Mouse (Mus musculus) layer of hippocampus, postnatal 25 days (tissue): ENCODE measurements around the gene Slc2a8. TPM values are rescaled to one million over a fixed set of nuclear protein-coding genes. Genes with fewer than 3 reads are reported as not detected.
A peak's percentile ranks its signal among the peaks of the same experiment; 100 is the strongest.
"Not testable (repeated sequence)": the region's sequence is repeated elsewhere in the genome, so short reads cannot be mapped to it uniquely, and the experiment has no call there.

Experiments
- DNase-seq, 2 experiments: peaks; one replicate each; pipeline ENCODE4 v3.0.0; 2022; ENCODE audit warnings: mixed read lengths in 2 of 2, low spot score in 1 of 2; ENCODE audit errors: extremely low spot score in 1 of 2
- total RNA-seq, 2 experiments: library from RNA; stranded (reverse); gene quantifications; 2 replicates each; pipeline ENCODE4 v1.2.3; 2021

Slc2a8 gene
- 10 to 100 TPM; 20.5 to 21.4 TPM for total RNA-seq

DNA sequence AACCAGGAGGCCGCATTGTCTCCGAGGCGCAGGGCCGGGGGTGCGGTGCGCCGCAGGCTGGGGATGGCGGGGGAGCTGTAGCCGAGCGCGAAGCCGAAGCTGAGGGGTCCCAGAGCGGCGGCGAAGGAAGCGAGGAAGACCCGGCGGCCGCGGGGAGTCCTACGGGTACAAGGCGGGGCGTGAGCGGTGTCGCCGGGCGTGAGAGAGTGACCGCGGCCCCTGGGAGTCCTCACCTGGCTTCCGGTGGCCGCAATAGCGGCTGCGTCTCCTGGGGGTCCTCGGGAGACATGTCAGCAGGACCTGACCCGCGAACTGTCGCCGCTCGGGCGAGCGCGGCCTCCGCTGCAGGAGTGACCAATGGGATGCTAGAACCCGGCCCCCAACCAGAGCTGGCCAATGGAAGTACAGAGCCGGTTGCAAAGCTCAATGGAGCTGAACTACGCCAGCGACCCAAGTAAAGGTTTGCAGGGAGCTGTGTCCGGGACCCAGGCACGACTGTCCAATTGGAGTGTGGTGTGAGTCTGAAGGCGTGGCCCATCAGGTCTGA lies at the start of gene Slc2a8:
TSS of gene Slc2a8 (minus strand) at position 359 of the 547 bp plus-strand sequence.
- peak; percentile 71 to 72 for DNase-seq

DNA sequence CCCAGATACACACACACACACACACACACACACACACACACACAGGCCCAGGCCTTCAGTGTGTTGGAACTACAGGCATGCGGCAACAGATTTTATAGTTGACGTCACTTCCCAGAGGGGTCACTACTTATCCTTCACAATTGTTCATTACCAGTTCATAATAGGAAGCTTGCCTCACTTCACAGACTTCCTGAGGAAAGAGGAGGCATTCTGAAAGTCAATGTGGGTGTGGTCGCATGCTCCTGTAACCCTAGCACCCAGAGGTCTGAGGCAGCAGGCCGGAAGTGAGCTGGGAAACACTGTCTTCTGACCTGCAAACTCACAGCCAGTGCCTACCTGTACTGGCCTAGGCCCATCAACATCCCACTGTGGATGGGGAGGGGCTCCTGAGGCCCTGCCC lies 43.2 kb upstream of the Slc2a8 start:
- no peak for DNase-seq

DNA sequence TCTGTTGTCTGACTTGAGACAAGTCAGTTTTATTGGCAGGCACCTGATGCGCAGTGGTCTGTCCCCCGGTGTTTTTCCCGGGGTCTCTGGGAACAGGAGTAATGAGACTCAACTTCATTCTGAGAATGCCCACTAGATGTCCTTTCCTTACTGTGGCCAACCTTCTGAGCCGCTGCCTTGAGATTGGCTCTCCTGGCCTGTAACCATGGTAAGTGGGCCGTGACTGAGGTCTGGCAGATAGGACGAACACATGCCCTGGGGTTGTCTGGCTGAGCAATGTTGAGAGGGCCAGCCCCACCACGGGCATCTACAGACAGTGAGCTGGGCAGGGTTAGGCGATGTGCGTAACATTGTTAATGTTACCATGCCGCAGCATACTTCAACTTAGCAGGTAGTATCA lies 42.7 kb upstream of the Slc2a8 start:
- DNase-seq: no peak

DNA sequence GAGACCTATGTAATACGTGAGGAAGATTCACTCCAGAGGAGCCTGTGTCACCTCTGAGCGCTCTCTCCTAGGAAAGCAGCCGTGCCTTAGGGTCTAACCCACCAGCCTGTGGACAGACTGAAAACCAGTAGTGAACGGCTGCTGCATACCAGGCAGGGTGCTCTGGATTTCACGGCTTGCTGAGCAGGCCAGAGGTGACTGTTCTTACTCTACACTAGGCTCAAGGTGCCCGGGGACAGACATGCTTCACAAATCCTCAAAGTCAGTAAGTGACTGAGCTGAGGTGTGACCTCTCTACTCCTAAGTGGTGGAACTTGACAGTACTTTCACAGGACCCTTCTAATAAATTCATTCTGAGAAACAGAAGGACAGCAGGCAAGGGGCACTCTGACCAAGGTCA lies 41.0 kb upstream of the Slc2a8 start:
- no peak for DNase-seq

DNA sequence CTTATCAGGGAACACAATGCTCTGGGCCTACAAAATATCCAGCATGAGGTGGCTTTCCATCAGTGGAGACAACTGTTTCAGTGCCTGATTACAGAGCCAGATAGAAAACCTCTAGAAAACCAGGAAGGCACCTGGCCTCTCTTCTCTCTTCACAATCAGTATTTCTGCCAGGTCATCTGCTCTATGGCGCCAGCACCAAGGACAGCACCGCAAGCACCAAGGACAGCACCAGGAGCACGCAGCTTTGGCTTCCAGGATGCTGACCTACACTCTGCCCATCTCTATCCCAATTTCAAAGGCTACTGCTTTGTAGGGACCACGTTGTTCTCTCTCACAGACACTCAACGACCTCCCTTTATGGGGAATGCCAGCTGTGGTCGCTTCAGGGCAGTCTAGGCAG lies 36.1 kb upstream of the Slc2a8 start:
- peak in 1 of 2 experiments; percentile 42 for DNase-seq

DNA sequence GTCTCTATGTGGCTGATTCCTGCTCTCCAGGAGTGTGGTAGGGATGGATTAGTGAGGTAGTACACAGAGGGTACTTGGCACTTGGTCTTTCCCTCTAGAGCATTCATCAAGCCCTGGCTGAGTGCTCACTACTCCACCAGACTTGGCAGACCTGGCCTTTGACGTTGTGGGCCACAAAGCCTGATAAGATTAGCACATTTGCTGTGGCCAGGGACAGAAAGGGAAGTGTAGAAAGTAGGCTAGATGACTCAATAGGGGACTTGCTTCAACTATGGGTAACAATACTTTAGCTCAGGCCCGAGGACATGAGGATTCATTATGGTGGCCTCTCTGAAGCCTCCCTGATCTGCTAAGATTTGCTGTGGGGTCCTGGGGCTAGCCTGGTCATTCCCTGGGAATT lies 35.3 kb upstream of the Slc2a8 start:
- DNase-seq: no peak

DNA sequence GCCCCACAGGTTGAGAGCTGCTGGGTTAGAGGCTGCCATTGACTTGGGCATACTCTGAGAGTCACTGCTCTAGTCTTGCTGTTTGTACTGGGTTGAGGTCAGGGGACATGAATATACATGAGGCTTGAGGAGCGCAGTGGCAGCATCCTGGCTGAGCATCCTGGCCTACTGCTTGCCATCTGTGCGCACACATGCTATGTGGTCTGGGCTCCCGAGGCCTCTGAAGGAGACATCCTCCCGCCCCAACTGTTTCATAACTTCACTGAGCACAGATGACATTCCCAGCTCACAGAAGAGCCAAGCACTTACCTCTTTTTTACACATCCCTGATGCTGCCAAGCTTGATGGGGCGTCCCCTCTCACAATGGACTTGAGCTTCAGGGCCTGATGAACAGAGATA lies 33.0 kb upstream of the Slc2a8 start:
- peak in 1 of 2 experiments; percentile 31 for DNase-seq

DNA sequence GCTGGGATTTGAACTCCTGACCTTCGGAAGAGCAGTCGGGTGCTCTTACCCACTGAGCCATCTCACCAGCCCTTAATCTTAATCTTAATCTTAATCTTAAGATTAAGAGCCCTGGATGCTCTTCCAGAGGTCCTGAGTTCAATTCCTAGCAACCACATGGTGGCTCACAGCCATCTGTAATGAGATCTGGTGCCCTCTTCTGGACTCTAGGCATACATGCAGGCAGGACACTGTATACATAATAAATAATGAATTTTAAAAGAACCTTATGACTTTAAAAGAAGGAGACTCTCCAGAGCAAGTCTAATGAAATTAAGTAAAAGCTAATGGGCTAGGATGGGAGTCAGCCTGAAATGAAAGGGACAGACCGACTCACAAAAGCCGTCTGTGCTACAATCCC lies 27.2 kb upstream of the Slc2a8 start:
- DNase-seq: not testable (repeated sequence)

DNA sequence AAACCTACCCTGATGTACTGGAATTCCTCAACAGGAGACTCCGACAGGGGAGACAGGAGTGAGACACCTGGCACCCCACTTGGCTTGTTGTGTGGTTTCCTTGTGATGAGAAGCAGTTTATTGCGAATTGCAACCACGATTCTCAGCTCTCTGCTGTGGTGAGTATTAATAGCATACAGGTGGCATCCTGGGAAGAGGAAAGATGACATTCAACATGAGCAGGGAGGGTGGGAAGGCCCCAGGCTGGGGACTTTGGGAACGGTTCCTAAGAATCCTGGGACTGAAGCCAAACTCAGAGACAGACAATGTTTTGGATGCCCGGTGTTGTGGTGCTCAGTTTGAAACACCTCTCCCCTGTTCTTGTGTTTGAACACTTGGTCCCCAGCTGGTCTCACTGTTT lies 23.2 kb upstream of the Slc2a8 start:
- DNase-seq: no peak

DNA sequence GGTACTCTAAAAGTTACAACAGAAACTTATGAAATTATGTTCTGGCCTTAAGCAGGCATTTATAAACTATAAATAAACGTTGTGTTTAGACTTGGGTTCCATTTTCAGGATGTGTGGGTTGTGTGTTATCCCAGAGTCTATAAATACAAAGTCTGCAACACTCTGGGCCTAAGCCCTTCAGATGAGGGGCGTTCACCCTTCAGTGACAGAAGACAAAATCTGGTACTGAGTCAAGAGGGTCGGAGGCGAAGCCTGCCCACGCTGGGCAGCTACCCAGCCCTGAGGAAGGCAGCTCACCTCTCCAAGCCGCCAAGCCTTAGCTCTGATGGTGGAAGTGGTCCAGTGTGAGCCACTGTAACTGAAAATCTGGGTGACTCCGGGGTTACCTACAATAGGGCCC lies 20.3 kb upstream of the Slc2a8 start:
- no peak for DNase-seq

DNA sequence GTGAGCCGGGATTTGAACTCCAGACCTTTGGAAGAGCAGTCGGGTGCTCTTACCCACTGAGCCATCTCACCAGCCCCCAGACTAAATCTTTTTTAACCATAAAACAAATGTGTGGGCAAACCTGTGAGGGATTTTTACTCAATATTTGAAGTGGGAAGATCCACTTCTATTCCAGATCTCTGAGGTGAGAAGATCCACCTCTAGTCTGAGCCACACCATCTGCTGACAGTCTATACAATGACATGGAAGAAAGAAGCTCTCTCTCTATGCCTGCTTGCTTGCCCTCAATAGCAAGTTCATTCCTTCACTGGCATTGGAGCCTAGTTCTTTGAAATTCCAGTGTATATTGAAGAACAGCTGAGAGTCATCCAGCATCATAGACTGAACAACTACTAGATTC lies 17.9 kb upstream of the Slc2a8 start:
- DNase-seq: no peak

DNA sequence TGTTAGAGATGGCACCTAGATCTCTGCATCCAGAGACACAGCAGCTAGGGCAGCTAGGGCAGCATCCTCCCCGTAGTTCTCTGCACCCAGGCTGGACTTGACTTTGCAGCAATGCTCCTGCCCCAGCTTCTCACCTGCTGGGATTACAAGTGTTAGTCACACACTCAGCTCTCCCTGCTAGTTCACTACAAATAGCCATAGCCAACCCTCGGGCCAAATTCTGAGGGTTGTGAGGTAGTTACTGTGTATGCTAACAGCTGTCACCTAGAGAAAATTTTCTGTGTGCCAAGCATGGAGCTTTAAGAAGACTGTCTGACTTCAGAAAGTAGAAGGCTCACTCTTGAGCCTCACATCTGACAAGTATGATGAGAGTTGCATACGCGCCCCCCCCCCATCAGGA lies 15.9 kb upstream of the Slc2a8 start:
- no peak for DNase-seq

DNA sequence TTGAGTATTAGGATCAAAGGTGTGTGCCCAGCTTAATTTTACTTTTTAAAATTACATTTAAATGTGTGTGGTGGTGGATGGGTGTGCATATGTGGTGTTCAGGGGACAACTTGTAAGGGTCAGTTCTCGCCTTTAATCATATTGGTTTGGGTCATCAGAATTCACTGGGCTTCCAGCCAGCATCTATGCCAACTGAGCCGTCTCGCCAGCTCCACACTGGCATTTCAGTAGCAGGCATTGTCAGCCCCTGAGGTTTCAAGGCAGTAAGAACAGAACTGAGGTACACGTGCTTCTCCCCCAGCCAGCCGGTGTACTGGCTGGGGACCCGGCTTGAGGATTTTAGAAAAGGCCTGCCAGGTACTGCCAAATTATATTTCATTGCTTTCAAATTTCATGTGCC lies 15.2 kb upstream of the Slc2a8 start:
- DNase-seq: no peak

DNA sequence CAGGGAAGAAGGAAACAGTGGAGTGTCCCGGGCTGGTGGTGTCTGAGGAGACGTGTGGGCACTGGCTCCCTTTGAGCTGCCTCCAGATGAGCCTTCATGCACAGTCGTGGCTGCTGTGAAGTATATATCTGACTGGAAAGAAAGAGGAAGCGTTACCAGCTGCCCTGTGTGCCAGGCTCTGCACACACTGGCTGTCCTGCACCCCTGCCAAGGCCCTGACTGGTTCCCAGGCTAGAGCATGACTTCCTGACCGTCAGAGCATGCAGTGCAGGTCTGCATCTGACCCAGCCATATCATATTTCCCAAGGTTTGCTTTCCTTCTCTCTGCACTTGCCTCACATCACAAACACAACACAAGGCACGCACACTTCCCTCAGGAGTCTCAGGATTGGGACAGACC lies 10.2 kb upstream of the Slc2a8 start:
- no peak for DNase-seq

DNA sequence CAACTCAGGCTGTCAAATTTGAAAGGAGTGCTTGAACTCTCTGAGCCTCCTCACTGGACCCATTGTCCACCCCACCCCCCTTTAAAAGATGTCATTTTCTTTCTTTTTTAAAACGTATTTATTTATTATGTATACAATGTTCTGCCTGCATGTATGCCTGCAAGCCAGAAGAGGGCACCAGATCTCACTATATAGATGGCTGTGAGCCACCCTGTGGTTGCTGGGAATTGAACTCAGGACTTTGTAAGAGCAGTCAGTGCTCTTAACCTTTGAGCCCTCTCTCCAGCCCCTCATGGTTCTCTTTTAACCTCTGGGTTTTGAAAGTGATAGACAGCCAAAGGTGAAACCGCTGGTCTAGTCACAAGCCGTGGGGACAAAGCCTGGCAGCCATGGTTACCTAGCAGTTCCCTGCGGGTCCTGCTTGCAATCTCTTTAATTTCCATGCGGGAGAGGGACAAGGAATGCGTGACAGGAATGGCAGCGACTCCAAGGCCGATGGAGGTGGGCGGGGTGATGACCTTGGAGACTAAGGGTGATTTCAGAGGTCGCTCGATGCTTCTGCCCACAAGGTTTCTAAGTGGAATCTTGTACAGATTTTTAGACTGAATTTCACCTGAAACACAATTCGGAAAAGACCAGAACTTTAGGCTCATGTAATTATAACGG lies 8.4 kb upstream of the Slc2a8 start:
- DNase-seq: no peak

DNA sequence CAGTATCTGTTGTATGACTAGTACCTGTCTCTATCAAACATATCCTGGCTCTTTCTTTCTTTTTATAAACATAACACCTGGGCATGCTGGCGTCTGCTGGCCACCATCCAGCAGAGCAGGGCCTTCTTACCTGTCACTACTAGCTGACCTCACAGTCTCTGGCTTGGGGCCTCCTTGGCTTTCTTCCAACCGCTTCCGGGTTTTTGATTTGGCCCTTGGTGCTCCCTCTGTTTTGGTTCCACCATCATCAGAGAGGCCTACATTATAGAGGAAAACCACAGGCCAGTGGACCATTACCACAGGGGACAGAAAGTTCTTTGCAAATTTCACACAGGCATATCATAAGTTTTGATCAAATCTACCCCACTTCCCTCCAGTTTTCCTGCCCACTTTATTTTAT lies 7.5 kb upstream of the Slc2a8 start:
- no peak for DNase-seq

DNA sequence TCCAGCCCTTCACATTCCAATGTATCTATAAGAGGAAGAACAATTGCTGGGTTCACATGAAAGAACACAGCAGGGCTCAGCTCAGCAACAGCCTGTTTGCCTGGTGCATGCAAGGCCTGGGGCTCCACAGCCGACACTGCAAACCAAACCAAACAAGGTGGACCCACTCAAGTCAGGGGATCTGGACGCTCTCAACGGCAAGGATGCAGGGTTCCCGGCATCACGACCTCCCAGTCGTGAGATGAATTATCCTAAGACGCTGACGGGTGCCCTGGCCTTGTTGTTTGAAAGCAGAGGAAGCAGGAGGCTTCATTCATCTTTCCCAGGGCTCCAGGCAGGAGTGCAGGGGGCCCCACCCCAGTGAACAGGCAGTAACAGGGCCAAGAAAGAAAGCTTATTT lies 4.0 kb upstream of the Slc2a8 start:
- no peak for DNase-seq

DNA sequence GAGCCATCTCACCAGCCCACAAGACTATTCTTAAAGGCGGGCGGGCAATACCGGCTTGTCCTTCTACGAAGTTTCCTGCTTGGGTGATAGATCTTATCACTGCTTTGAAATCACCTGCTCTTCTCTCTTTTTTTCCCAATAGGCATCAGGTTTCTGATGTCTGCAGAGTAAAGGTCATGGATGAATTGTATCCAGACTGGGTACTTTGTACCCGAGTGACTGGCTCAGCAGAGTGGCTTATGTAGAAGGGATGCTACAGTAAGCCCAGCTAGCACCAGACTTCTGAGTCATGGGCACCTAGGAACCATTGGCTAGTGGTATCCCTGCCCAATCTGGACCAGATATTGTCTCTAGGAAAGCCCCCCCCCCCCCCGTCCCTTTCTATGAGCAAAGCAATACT lies 1.7 kb upstream of the Slc2a8 start:
- DNase-seq: no peak

DNA sequence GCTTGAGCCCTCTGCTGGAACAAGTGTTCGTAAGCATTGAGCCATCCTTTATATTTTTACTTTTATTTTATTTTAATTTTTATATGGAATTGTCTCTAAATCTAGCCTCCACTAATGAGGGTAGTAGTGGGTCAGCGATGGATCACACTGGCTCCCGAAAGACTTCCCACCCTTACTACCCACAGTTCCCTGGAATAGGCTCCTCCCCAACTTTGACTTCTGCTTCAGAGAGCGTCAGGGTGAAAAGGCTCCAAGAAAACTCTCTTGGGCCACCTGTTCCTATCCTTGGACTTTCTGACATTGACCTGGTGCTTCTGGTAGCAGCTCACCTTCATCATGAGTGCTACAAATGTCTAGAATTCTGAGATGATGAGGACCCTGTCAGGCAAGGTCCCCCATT lies 817 bp upstream of the Slc2a8 start:
- no peak for DNase-seq

DNA sequence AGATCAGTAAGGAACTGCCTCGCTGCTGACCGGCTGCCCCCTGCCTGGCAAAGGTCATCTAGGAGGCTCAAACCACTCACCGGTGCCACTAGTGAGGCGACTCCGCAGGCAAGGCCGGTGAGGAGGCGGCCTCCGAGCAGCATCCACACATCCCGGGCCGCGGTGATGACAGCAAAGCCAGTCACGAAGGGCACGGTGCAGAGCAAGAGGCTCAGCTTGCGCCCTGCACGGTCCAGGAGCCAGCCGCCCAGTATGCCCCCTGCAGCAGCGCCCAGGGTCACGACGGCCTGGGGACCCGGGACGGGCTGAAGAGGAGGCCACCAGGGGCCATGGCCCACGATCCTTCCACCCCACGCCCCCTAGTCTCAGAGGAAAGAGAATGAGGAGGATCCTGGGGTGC lies 602 bp downstream of the Slc2a8 start:
- no peak for DNase-seq

DNA sequence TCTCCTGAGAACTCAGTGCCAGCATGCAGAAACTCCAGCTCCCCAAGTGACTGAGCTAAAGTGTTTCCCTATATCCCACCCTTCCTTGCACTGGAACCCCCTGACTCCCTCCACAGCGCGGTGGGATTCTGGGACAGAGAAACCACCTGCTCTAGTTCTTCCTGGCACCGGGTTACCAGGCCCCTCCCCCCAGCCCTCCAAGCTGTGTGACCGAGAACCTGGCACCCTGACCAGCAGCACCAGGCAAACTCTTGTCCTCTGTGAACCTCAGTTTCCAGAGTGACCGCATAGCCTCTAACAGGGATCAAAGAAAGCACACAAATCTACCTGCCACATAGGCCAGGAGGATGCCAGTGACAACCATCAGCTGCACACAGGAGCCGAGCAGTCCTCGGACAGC lies 2.2 kb downstream of the Slc2a8 start:
- no peak for DNase-seq

DNA sequence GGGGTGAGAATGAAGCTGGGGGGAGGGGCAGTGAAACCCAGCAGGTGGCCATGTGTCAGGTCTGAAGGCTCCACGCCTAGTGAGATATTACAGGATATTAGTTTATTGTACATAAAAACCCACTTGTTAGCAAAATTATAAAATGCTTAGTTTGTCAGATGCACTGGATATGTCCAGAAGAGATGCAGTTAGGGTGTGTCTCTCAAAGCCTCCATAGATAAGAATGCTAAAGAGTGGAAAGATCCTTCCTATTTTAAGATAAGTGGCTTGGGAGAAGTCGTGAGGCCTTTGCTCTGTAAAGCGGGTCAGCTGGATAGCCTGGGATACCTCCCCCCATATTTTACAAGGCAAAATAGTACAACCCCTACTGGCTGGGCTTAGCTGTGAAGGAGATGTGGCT lies 3.2 kb downstream of the Slc2a8 start:
- DNase-seq: no peak

DNA sequence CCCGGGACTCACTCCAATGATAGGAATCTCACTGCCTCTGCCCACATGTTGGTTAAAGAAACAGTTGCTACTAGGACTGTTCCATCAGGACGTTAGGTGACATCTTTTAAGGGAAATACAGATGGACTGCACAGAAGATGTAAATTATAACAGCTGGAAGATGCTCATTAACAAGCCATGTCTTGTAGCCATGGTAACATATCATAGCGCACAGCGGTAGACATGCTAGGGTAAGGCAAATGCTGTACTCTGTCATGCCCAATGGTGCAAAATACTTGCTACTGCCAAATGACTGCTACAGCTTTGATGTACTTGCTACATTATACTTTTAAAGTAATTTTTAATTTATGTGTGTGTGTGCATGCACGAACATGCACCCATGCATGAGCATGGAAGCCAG lies 4.8 kb downstream of the Slc2a8 start:
- no peak for DNase-seq
